Mouse (Mus musculus) bone marrow macrophage, adult 2 months (primary cell): ENCODE data around the gene Gmfg.

ENCODE experiments used
- CTCF ChIP-seq: IDR thresholded peaks from 2 replicates; pipeline ENCODE4 v1.5.1; 2012; ENCODE audit warnings: low read depth, mild to moderate bottlenecking, low read length, moderate library complexity
- POLR2A ChIP-seq: IDR thresholded peaks from 2 replicates; pipeline ENCODE4 v1.6.1; 2012; ENCODE audit warnings: mild to moderate bottlenecking, low read depth, low read length, borderline replicate concordance

DNA sequence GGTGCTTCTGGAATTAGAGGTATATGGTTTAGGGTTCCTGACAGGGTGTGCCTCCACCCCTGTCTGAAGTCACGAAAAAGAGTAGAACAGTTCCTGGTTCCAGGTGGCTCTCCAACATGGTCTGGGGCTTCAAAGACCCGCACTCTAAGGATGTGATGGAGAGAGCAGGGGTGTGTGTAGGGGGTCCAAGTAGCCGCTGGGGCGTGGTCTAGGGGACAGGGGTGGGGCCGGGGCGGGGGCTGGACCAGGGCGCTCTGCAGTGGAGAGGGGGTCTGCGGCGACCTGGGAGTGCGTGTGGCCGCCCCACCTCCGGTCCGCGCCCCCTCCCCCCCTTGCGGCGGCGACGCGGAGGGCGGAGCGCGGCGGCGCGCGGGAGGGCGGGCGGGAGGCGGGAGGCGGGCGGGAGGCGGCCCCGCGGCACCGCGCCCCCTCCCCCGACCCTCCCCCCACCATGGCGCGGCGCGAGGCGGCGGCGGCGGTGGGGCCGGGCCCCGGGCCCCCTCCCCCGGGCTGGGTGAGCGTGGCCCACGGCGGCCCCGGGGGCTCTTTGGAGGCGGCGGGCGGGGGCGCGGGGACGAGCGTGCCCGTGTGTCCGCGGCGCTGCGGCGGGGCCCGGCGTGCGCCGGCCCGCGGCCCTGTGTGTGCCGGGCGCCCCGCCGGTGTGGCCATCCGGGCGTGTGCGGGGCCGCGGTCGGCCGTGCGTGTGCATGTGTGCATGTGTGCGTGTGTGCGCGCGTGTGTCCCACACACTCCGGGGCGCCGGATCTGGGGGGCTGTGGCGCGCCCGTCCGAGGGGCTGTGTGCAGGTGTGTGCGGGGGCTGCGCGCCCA, 14.5 kb downstream of the Gmfg start, which contains the start of gene Lrfn1:
- no peak for TF ChIP-seq POLR2A
- TF ChIP-seq CTCF, result no peak
